Mouse (Mus musculus) lung, postnatal 0 days (tissue): ENCODE results near the gene Egfem1. TPM values are rescaled to one million over a fixed set of nuclear protein-coding genes. Genes with fewer than 3 reads are reported as not detected.

Source experiments
- ATAC-seq: fragments of 200-750 bp; cut with Nextera tagmentation; 2 replicates; pipeline ENCODE4 v1.8.0; 2017; ENCODE audit warnings: moderate library complexity
- DNase-seq: peaks from one replicate; pipeline ENCODE4 v3.0.0-alpha.2; 2016; ENCODE audit warnings: low spot score
- H3K27ac ChIP-seq: fragments of 300-500 bp; sonication (generic); 2 replicates; pipeline ENCODE4 v1.5.1; 2014; ENCODE audit warnings: antibody characterized with exemption, mild to moderate bottlenecking, low read length, mixed read lengths
- H3K27me3 ChIP-seq: fragments of 300-500 bp; sonication (generic); replicated peaks from 2 replicates; pipeline ENCODE4 v1.6.1; 2014; ENCODE audit warnings: low read length, mixed read lengths; ENCODE audit not compliant: insufficient read depth
- H3K36me3 ChIP-seq: fragments of 300-500 bp; sonication (generic); 2 replicates; pipeline ENCODE4 v1.6.1; 2014; ENCODE audit warnings: low read length, mixed read lengths; ENCODE audit not compliant: insufficient read depth
- H3K4me1 ChIP-seq: fragments of 300-500 bp; sonication (generic); 2 replicates; pipeline ENCODE4 v1.6.1; 2014; ENCODE audit warnings: antibody characterized with exemption, low read depth, low read length, mixed read lengths; ENCODE audit not compliant: insufficient read depth
- H3K4me2 ChIP-seq: fragments of 300-500 bp; sonication (generic); replicated peaks from 2 replicates; pipeline ENCODE4 v1.6.1; 2014; ENCODE audit warnings: low read depth, mild to moderate bottlenecking, low read length, moderate library complexity, mixed read lengths
- H3K4me3 ChIP-seq: fragments of 300-500 bp; sonication (generic); 2 replicates; pipeline ENCODE4 v1.5.1; 2014; ENCODE audit warnings: low read depth, low read length
- H3K9ac ChIP-seq: fragments of 300-500 bp; sonication (generic); replicated peaks from 2 replicates; pipeline ENCODE4 v1.6.1; 2014; ENCODE audit warnings: low read depth, mild to moderate bottlenecking
- H3K9me3 ChIP-seq: fragments of 300-500 bp; sonication (generic); 2 replicates; pipeline ENCODE4 v1.6.1; 2016; ENCODE audit warnings: low read length, mixed read lengths
- CTCF ChIP-seq: IDR thresholded peaks from 2 replicates; pipeline ENCODE4 v1.5.1; 2016; ENCODE audit warnings: antibody characterized with exemption, mild to moderate bottlenecking
- EP300 ChIP-seq: IDR thresholded peaks from 2 replicates; pipeline ENCODE4 v1.6.1; 2016; ENCODE audit warnings: antibody characterized with exemption, mild to moderate bottlenecking, control low read depth
- WGBS: fragments of 180-500 bp; shearing (Covaris S2); extraction: QIAGEN DNeasy Blood & Tissue Kit; methylation state at CpG from one replicate; pipeline ENCODE4 v1.1.7; 2014; 5-methylcytosine and 5-hydroxymethylcytosine counted together
- polyA plus RNA-seq: library from polyadenylated mRNA; unstranded; fragments of >200 nt; fragmentation: Nextera tagmentation; extraction: Ambion mirVana; gene quantifications from 2 replicates; pipeline ENCODE4 v1.2.1, GENCODE M21; 2015

Gene Egfem1
- polyA plus RNA-seq, 1 experiment from 2014 or later = 19.7 TPM

DNA sequence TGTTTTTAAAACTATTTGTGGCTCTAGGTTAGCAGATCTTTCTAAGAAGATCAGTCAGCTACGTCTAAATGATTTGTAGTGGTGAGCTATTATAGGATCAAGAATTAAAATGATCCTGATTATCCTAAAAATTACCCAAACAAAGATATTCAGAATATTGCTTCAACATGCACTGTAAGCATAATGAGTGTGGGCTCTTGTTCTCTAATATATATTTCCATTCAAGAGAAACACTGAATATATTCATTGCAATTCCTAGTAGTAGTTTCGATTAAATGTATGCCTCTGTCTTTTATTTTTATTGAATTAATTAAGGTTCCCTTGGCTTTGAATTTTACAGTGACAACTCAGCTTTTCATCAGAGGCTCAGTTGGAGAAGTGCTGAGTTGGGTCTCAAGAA, 527.4 kb downstream of the Egfem1 start:
- no peak overlapping the region for H3K4me2 ChIP-seq
- 76% methylated on average over 2 of the region's 2 CpGs for WGBS
- no peak overlapping the region for H3K27ac ChIP-seq
- H3K4me1 ChIP-seq = no peaks in the 10 kb centered on the region
- no peak overlapping the region for H3K4me3 ChIP-seq
- no peak for TF ChIP-seq CTCF
- TF ChIP-seq EP300 = no peak
- H3K27me3 ChIP-seq = no peaks in the 10 kb centered on the region
- no peaks in the 10 kb centered on the region for H3K36me3 ChIP-seq
- H3K9ac ChIP-seq = no peak overlapping the region
- ATAC-seq (no peak), DNase-seq (no peak)
- H3K9me3 ChIP-seq = no peaks in the 10 kb centered on the region

DNA sequence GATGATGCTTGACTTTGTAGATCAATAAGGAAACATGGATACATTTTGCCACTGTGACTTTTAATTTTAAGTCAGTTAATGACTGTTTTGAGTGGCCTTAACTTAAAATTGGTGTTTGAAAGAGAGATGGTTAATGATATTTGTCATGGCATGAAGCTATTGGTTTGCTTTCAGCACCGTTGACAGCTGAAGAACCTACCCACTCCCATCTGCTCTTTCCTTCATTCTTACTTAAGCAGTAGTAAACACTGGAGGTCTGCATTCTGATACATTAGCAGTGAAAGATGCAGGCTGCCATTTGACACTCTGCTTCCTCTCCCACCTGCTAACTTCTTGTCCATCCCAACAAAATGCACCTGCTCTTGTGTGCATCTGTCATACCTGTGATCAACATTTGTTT, 537.8 kb downstream of the Egfem1 start:
- H3K27me3 ChIP-seq = no peaks in the 10 kb centered on the region

DNA sequence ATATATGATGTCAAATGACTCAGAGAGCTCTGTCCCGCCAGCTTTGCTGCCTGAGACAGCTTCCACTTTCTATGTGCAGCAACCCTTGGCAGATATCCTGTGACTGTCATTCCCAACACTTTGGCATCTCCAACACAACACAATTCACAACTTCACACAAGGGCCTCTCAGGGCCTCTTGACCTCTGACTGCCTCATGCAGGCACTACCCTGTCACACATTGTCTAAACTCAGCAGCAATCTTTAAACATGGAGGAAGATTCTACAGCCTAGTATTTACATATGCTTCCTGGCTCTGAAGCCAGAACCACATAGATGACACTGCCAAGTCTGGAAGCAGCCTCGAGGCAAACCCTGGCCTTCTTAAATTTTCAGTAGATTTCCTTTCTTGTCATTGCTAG, 558.0 kb downstream of the Egfem1 start:
- Histone ChIP-seq H3K4me1 (no peaks in the 10 kb centered on the region), H3K4me2 (no peak overlapping the region), H3K9me3 (no peaks in the 10 kb centered on the region), H3K4me3 (no peak overlapping the region), H3K27ac (no peak overlapping the region), H3K36me3 (no peaks in the 10 kb centered on the region), H3K27me3 (no peaks in the 10 kb centered on the region), H3K9ac (no peak overlapping the region)
- WGBS = 24% methylated on average over 2 of the region's 2 CpGs
- ATAC-seq (peak; percentile 78), DNase-seq (peak; percentile 55)
- no peak for TF ChIP-seq EP300
- no peak for TF ChIP-seq CTCF

More for the DNA sequence above, 537.8 kb downstream of the Egfem1 start:
- H3K36me3 ChIP-seq = no peaks in the 10 kb centered on the region
- H3K4me3 ChIP-seq = no peak overlapping the region
- DNase-seq (no peak), ATAC-seq (no peak)
- TF ChIP-seq CTCF (no peak), EP300 (no peak)
- no peaks in the 10 kb centered on the region for H3K9me3 ChIP-seq
- no peaks in the 10 kb centered on the region for H3K4me1 ChIP-seq
- WGBS = 81% methylated on average over 1 of the region's 1 CpGs
- no peak overlapping the region for H3K27ac ChIP-seq
- no peak overlapping the region for H3K4me2 ChIP-seq
- H3K9ac ChIP-seq = no peak overlapping the region

DNA sequence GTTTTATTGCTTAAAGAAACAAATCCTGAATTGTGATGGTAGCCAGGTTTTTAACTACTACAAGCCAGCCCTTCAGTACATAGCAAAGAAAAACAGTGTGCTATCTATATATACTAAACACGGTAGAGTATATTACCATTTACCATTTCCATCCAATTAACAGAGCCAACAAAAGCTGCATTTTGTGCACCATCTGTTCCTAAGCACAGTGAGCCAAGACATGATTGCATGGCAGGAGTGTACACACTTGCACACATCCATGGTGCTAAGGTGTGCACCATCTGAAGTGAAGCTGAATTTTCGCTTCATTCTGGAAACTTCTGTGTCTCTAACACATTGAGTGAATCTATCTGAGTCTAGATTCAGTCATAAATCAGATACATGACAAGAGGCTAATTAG, 585.0 kb downstream of the Egfem1 start:
- Histone ChIP-seq H3K4me1 (no peaks in the 10 kb centered on the region), H3K9ac (no peak overlapping the region), H3K4me3 (no peak overlapping the region), H3K9me3 (no peaks in the 10 kb centered on the region), H3K27me3 (no peaks in the 10 kb centered on the region), H3K27ac (no peak overlapping the region), H3K4me2 (no peak overlapping the region), H3K36me3 (no peaks in the 10 kb centered on the region)
- 83% methylated on average over 2 of the region's 2 CpGs for WGBS
- DNase-seq (no peak), ATAC-seq (no peak)
- TF ChIP-seq CTCF = no peak

DNA sequence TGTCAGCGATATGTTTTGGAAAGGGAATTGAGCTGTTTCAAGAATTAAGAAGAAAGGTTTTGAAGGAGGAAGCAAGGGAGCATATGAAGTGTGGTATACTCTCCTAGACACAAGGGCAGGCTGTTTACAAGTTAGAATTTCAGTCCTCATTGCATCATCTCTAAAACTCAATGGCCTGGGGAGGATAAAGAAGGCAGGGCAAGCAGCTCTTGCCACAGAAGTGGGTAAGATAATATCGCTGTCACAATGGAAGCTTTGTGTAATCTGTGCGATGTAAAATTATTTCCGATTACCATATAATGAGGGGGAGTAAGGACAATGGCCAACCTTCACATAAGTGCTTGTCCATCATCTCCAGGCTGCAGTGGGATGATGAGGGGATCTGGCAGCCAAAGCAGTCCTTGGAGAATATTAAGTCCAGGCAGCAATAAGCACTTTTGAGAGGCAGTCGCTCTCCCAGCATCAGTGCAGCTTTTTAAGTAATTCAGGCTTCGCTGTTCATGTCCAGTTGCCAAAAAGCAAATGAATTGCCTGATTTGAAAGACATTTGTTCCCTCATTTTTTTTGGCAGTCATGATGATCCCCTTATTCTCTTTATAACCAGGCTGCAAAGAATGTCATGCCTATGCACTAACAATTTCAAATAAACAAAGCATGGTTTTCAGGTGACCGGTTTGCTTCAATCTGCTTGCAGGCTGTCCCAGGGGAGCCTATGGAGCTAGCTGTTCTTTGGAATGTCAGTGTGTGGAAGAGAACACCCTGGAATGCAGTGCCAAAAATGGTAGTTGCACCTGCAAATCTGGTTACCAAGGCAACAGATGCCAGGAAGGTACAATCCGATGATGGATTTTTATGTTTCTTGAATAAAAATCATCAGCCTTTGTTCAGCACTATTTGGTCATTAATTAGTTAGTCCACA, 607.8 kb downstream of the Egfem1 start:
- no peak for TF ChIP-seq EP300
- TF ChIP-seq CTCF = no peak
- WGBS = 79% methylated on average over 8 of the region's 8 CpGs
- H3K4me1 ChIP-seq = no peaks in the 10 kb centered on the region
- no peaks in the 10 kb centered on the region for H3K27me3 ChIP-seq
- H3K27ac ChIP-seq = no peak overlapping the region
- ATAC-seq = no peak
- no peak overlapping the region for H3K4me2 ChIP-seq
- DNase-seq = no peak
- no peak overlapping the region for H3K9ac ChIP-seq
- no peaks in the 10 kb centered on the region for H3K36me3 ChIP-seq
- no peaks in the 10 kb centered on the region for H3K9me3 ChIP-seq
- no peak overlapping the region for H3K4me3 ChIP-seq

DNA sequence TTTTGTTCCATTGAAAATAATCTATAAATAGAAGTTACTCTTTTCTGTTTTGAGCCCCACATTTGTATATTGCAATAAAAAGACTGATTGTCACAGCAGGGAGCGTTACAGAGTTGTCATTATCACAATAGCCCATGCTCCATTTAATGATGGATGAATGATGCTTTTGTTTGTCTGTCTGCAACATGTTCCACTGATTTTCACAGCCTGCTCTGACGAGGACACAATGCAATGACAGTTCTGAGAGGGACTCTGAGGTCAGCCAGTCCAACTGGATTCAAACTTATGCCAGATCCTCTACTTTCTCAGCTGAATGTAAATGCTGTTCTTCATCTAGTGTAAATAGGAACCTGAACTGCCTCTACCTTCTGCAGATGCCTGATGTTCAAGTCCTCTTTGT, 619.3 kb downstream of the Egfem1 start:
- TF ChIP-seq EP300 = no peak
- TF ChIP-seq CTCF = no peak
- Histone ChIP-seq H3K9ac (no peak overlapping the region), H3K4me2 (no peak overlapping the region), H3K9me3 (no peaks in the 10 kb centered on the region), H3K36me3 (no peaks in the 10 kb centered on the region), H3K4me1 (no peaks in the 10 kb centered on the region), H3K27ac (no peak overlapping the region), H3K27me3 (no peaks in the 10 kb centered on the region), H3K4me3 (no peak overlapping the region)
- ATAC-seq (no peak), DNase-seq (no peak)
- 36% methylated on average over 2 of the region's 2 CpGs for WGBS
